In the genomic region with DNA sequence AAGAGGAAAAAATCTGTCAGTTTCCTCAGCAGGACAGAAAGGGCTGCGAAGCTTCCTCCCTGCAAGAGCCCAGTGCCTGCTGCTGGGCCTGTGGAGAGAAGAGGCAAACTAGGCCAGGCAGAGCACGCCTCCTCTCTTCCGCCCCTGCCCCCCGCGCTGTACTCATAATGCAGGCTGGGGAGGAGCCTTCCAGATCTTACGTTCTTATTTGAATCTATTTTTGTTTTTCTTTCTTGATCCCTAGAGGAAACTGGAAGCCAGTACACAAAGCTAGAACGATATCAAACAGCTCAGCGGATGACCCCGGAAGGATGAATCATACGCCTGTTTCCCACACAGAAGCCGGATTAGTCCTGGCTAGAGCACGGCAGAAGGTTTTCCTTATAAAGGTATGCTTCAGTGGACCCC, we compare ENCODE assay signal across 8 mouse cellular contexts.
DNase-seq lines count a peak whose midpoint lies in the region; ATAC-seq and TF ChIP-seq lines count a peak whose summit lies in the region.

No protein-coding gene starts in this region.

- no peaks in the 10 kb centered on the region for H3K79me2 ChIP-seq in CH12.LX (replicated peaks; ENCODE audit: control insufficient read depth, extremely low read depth, insufficient read depth, poor library complexity, severe bottlenecking)

- H3K36me3 ChIP-seq in CH12.LX (replicated peaks in 1 of 2; ENCODE audit: control insufficient read depth in 1 of 2, insufficient read depth in 1 of 2, low read length in 1 of 2), result peaks cover 0 to 11% of the 10 kb centered on the region in 2 experiments
- no peaks in the 10 kb centered on the region for H3K36me3 ChIP-seq in heart, embryonic 16.5 days (ENCODE audit: control insufficient read depth, insufficient read depth)
- no peaks in the 10 kb centered on the region for H3K36me3 ChIP-seq in liver, embryonic 16.5 days (ENCODE audit: control insufficient read depth, insufficient read depth)
- no peaks in the 10 kb centered on the region for H3K36me3 ChIP-seq in neural tube, embryonic 12.5 days

- TF ChIP-seq CTCF in CH12.LX (conservative IDR thresholded peaks at IDR 0.05 in 1 of 2, IDR thresholded peaks at IDR 0.05 in 1 of 2; ENCODE audit: low read depth in 2 of 2, low read length in 2 of 2), result no peak
- TF ChIP-seq CTCF in bone marrow macrophage, adult 2 months (IDR thresholded peaks at IDR 0.05; ENCODE audit: low read depth, low read length), result no peak
- no peak for TF ChIP-seq CTCF in embryonic fibroblast, embryonic 13.5 days (IDR thresholded peaks at IDR 0.05; ENCODE audit: borderline replicate concordance, insufficient read depth, low read length)

- DNase-seq in CH12.LX (ENCODE audit: extremely low read depth), result peak; percentile 83
- DNase-seq in kidney, postnatal 14 days, result peak; percentile 57
- DNase-seq in thymus, adult 18-20 months, result peak; percentile 26 to 51

- H3K27me3 ChIP-seq in CH12.LX (replicated peaks), result no peaks in the 10 kb centered on the region
- peaks cover 5% of the 10 kb centered on the region; the same call in 1 of the 2 replicates for H3K27me3 ChIP-seq in heart, embryonic 16.5 days (ENCODE audit: control insufficient read depth, insufficient read depth, low read length)
- no peaks in the 10 kb centered on the region for H3K27me3 ChIP-seq in liver, embryonic 16.5 days (ENCODE audit: control insufficient read depth, insufficient read depth, low read depth, low read length)
- H3K27me3 ChIP-seq in neural tube, embryonic 12.5 days (replicated peaks), result no peaks in the 10 kb centered on the region

- in situ Hi-C loops in CH12.LX (cut with MboI; ENCODE audit: low pct_ligation_motif_present, low pct_unique_long_range_greater_than_20kb, low sequenced_read_pairs), result loop anchor here (5.0 to 10.0 kb wide), 4 partner anchors 135 to 368 kb away; no protein-coding TSS in a partner anchor

- H3K4me1 ChIP-seq in CH12.LX (ENCODE audit: control insufficient read depth in 1 of 2, insufficient read depth in 2 of 2), result peaks cover 0 to 9% of the 10 kb centered on the region in 2 experiments; a peak in 2 of 4 replicates
- peaks cover 10% of the 10 kb centered on the region for H3K4me1 ChIP-seq in bone marrow macrophage, adult 2 months (ENCODE audit: control insufficient read depth, insufficient read depth, low read length)
- no peaks in the 10 kb centered on the region for H3K4me1 ChIP-seq in embryonic fibroblast, embryonic 13.5 days (ENCODE audit: control insufficient read depth, insufficient read depth, low read length)
- peaks cover 6% of the 10 kb centered on the region; the same call in 1 of the 2 replicates for H3K4me1 ChIP-seq in heart, embryonic 16.5 days (ENCODE audit: control insufficient read depth, insufficient read depth, low read length)
- no peaks in the 10 kb centered on the region; the same call in 1 of the 2 replicates for H3K4me1 ChIP-seq in liver, embryonic 16.5 days (ENCODE audit: control insufficient read depth, low read depth, low read length)
- peaks cover 9% of the 10 kb centered on the region for H3K4me1 ChIP-seq in neural tube, embryonic 12.5 days

- peak overlapping the region; percentile 52 to 63 (median 62) for H3K4me3 ChIP-seq in CH12.LX (replicated peaks in 1 of 3; ENCODE audit: low read depth in 2 of 3, low read length in 2 of 3, poor library complexity in 1 of 3)
- H3K4me3 ChIP-seq in bone marrow macrophage, adult 2 months (ENCODE audit: insufficient read depth, low read length), result peak overlapping the region; percentile 53
- peak overlapping the region; percentile 33; the same call in 1 of the 2 replicates for H3K4me3 ChIP-seq in embryonic fibroblast, embryonic 13.5 days (ENCODE audit: insufficient read depth, low read length)
- peak overlapping the region; percentile 58 for H3K4me3 ChIP-seq in heart, embryonic 16.5 days (ENCODE audit: low read length)
- H3K4me3 ChIP-seq in liver, embryonic 16.5 days (ENCODE audit: low read depth, low read length), result peak overlapping the region; percentile 47
- H3K4me3 ChIP-seq in neural tube, embryonic 12.5 days, result peak overlapping the region; percentile 19; the same call in 1 of the 2 replicates

- dilution Hi-C loops in CH12.LX (cut with MboI; ENCODE audit: extremely low pct_ligation_motif_present, extremely low pct_unique_long_range_greater_than_20kb, low sequenced_read_pairs), result no loop called here

- H3K9me3 ChIP-seq in CH12.LX (replicated peaks; ENCODE audit: low read length), result no peaks in the 10 kb centered on the region
- H3K9me3 ChIP-seq in heart, embryonic 16.5 days (replicated peaks; ENCODE audit: control insufficient read depth, low read length), result no peaks in the 10 kb centered on the region
- no peaks in the 10 kb centered on the region for H3K9me3 ChIP-seq in liver, embryonic 16.5 days (replicated peaks; ENCODE audit: control insufficient read depth, low read length)
- no peaks in the 10 kb centered on the region for H3K9me3 ChIP-seq in neural tube, embryonic 12.5 days

- 2% methylated on average over 12 of the region's 12 CpGs for WGBS in heart, embryonic 16.5 days
- 9% methylated on average over 12 of the region's 12 CpGs for WGBS in liver, embryonic 16.5 days (ENCODE audit: insufficient replicate concordance)
- WGBS in neural tube, embryonic 12.5 days, result 8% methylated on average over 12 of the region's 12 CpGs

- H3K9ac ChIP-seq in CH12.LX (ENCODE audit: insufficient read depth, low read depth), result peak overlapping the region; percentile 91
- peak overlapping the region; percentile 68 for H3K9ac ChIP-seq in heart, embryonic 16.5 days (ENCODE audit: low read length)
- peak overlapping the region; percentile 37 for H3K9ac ChIP-seq in liver, embryonic 16.5 days (ENCODE audit: low read depth, low read length)
- no peak overlapping the region for H3K9ac ChIP-seq in neural tube, embryonic 12.5 days

- TF ChIP-seq RAD21 in CH12.LX (IDR thresholded peaks at IDR 0.05; ENCODE audit: low read depth, low read length), result no peak; the same call in 1 of the 2 replicates

- ATAC-seq in heart, embryonic 16.5 days (replicated peaks; ENCODE audit: extremely low read depth, insufficient read depth, low FRiP score), result peak; percentile 91
- peak; percentile 67 for ATAC-seq in liver, embryonic 16.5 days (ENCODE audit: low read depth)
- ATAC-seq in neural tube, embryonic 12.5 days (ENCODE audit: low FRiP score, low read depth), result peak; percentile 90

- no peak for TF ChIP-seq EP300 in CH12.LX (IDR thresholded peaks at IDR 0.05; ENCODE audit: low read length)

- H3K4me2 ChIP-seq in CH12.LX (ENCODE audit: insufficient read depth, low read depth, poor library complexity, severe bottlenecking), result peak overlapping the region; percentile 77
- peak overlapping the region; percentile 79 for H3K4me2 ChIP-seq in heart, embryonic 16.5 days (ENCODE audit: low read depth, low read length)
- peak overlapping the region; percentile 63 for H3K4me2 ChIP-seq in liver, embryonic 16.5 days (ENCODE audit: low read depth, low read length)
- H3K4me2 ChIP-seq in neural tube, embryonic 12.5 days (replicated peaks), result peak overlapping the region; percentile 52

- H3K27ac ChIP-seq in CH12.LX (ENCODE audit: insufficient read depth, low read depth), result peak overlapping the region; percentile 69
- peak overlapping the region; percentile 85 for H3K27ac ChIP-seq in bone marrow macrophage, adult 2 months (ENCODE audit: insufficient read depth, low read depth, low read length)
- H3K27ac ChIP-seq in embryonic fibroblast, embryonic 13.5 days (ENCODE audit: insufficient read depth, low read length), result peak overlapping the region; percentile 76
- H3K27ac ChIP-seq in heart, embryonic 16.5 days (ENCODE audit: low read length), result peak overlapping the region; percentile 87
- no peak overlapping the region for H3K27ac ChIP-seq in liver, embryonic 16.5 days (ENCODE audit: low read length)
- no peak overlapping the region for H3K27ac ChIP-seq in neural tube, embryonic 12.5 days

- peak; percentile 74 for TF ChIP-seq POLR2A in CH12.LX (IDR thresholded peaks at IDR 0.05; ENCODE audit: low read depth, low read length)
- peak; percentile 64; the same call in 1 of the 2 replicates for TF ChIP-seq POLR2A in bone marrow macrophage, adult 2 months (IDR thresholded peaks at IDR 0.05; ENCODE audit: borderline replicate concordance, low read depth, low read length)
- peak; percentile 64 for TF ChIP-seq POLR2A in embryonic fibroblast, embryonic 13.5 days (IDR thresholded peaks at IDR 0.05; ENCODE audit: low read depth, low read length)

TF ChIP-seq in CH12.LX, 34 proteins besides CTCF, POLR2A, EP300 and RAD21 (continues in another document):
- TF ChIP-seq ELF1 (IDR thresholded peaks at IDR 0.05; ENCODE audit: low read depth, low read length) (peak; percentile 67), TBP (conservative IDR thresholded peaks at IDR 0.05; ENCODE audit: low read depth, low read length) (no peak), JUND (conservative IDR thresholded peaks at IDR 0.05; ENCODE audit: low read depth, low read length) (no peak), MXI1 (IDR thresholded peaks at IDR 0.05; ENCODE audit: low read depth, low read length) (peak; percentile 60; the same call in 1 of the 2 replicates), POLR2AphosphoS2 (IDR thresholded peaks at IDR 0.05; ENCODE audit: low read depth, low read length) (no peak), CHD2 (IDR thresholded peaks at IDR 0.05; ENCODE audit: low read length) (no peak), IRF4 (IDR thresholded peaks at IDR 0.05; ENCODE audit: low read depth, low read length) (no peak), MAFK (IDR thresholded peaks at IDR 0.05; ENCODE audit: insufficient replicate concordance, low read length) (no peak), KAT2A (IDR thresholded peaks at IDR 0.05; ENCODE audit: insufficient replicate concordance, low read length) (no peak), RCOR1 (conservative IDR thresholded peaks at IDR 0.05; ENCODE audit: low read depth, low read length) (no peak), MAX (IDR thresholded peaks at IDR 0.05; ENCODE audit: low read length) (peak; percentile 14; the same call in 1 of the 2 replicates), MYC (IDR thresholded peaks at IDR 0.05; ENCODE audit: low read depth, low read length) (no peak), JUN (IDR thresholded peaks at IDR 0.05; ENCODE audit: insufficient read depth, low read depth, low read length) (no peak), ZC3H11A (IDR thresholded peaks at IDR 0.05; ENCODE audit: low read depth, low read length) (no peak), ZKSCAN1 (IDR thresholded peaks at IDR 0.05; ENCODE audit: borderline replicate concordance, low read depth, low read length) (no peak), BHLHE40 (IDR thresholded peaks at IDR 0.05; ENCODE audit: low read depth, low read length) (peak; percentile 39; the same call in 1 of the 2 replicates), USF1 (IDR thresholded peaks at IDR 0.05; ENCODE audit: low read depth, low read length) (no peak), NELFE (IDR thresholded peaks at IDR 0.05; ENCODE audit: low read depth, low read length) (peak; percentile 50; the same call in 1 of the 2 replicates), E2F4 (IDR thresholded peaks at IDR 0.05; ENCODE audit: insufficient replicate concordance, low read depth, low read length) (no peak), CHD1 (IDR thresholded peaks at IDR 0.05; ENCODE audit: low read depth, low read length) (no peak), ZNF384 (IDR thresholded peaks at IDR 0.05; ENCODE audit: low read depth, low read length) (no peak)

Comparison
In these comparisons a context has a peak if more than half of its experiments do, and no peak if none do; other contexts are left out.
1. H3K27ac ChIP-seq: peak in CH12.LX (single experiment), bone marrow macrophage, adult 2 months (single experiment), embryonic fibroblast, embryonic 13.5 days (single experiment) and heart, embryonic 16.5 days (single experiment); none in liver, embryonic 16.5 days (single experiment) and neural tube, embryonic 12.5 days (single experiment).
2. Peak in every context shown above with its lines, with median percentiles within 50 percentile points of each other: DNase-seq, H3K4me2 ChIP-seq, H3K4me3 ChIP-seq, POLR2A ChIP-seq and ATAC-seq.